Mouse (Mus musculus) CH12.LX (cell line): Measurements from ENCODE around the gene Rnase13. TPM values are rescaled to one million over a fixed set of nuclear protein-coding genes. Genes with fewer than 3 reads are reported as not detected.

Experiments
- DNase-seq: peaks from one replicate; pipeline ENCODE4 v3.0.0-alpha.2; 2013; ENCODE audit errors: extremely low read depth
- H3K27ac ChIP-seq: 2 replicates; pipeline ENCODE4 v1.5.1; 2012; ENCODE audit warnings: low read depth, mild to moderate bottlenecking, control low read depth, moderate library complexity; ENCODE audit not compliant: insufficient read depth
- H3K27me3 ChIP-seq: replicated peaks from 2 replicates; pipeline ENCODE3; 2012; ENCODE audit warnings: inconsistent platforms
- H3K36me3 ChIP-seq, 2 experiments: replicated peaks in 1 of 2; 2 replicates each; pipeline versions ENCODE3 to v1.6.1; 2012; ENCODE audit warnings: inconsistent platforms in 1 of 2, low read length in 1 of 2, mild to moderate bottlenecking in 1 of 2, mixed read lengths in 1 of 2, moderate library complexity in 1 of 2; ENCODE audit not compliant: control insufficient read depth in 1 of 2, insufficient read depth in 1 of 2
- H3K4me1 ChIP-seq, 2 experiments: 2 replicates each; pipeline ENCODE4 v1.6.1; 2012; ENCODE audit warnings: inconsistent platforms in 1 of 2, moderate library complexity in 1 of 2; ENCODE audit not compliant: insufficient read depth in 2 of 2, control insufficient read depth in 1 of 2
- H3K4me2 ChIP-seq: 2 replicates; pipeline ENCODE4 v1.6.1; 2012; ENCODE audit warnings: low read depth, mild to moderate bottlenecking, control low read depth; ENCODE audit not compliant: poor library complexity, insufficient read depth, severe bottlenecking
- H3K4me3 ChIP-seq, 3 experiments: fragments of 150-350 bp in 1 of 3; sonication (generic) in 1 of 3; replicated peaks in 1 of 3; 2 replicates each; pipeline versions ENCODE3 to v1.5.1; 2011 to 2012; ENCODE audit warnings: low read depth in 2 of 3, low read length in 2 of 3, mild to moderate bottlenecking in 2 of 3, moderate library complexity in 2 of 3, control low read depth in 1 of 3, improper control_type of control experiment in 1 of 3, inconsistent platforms in 1 of 3, mixed read lengths in 1 of 3; ENCODE audit not compliant: poor library complexity in 1 of 3
- H3K79me2 ChIP-seq: replicated peaks from 2 replicates; pipeline ENCODE4 v1.6.1; 2012; ENCODE audit warnings: mild to moderate bottlenecking, moderate library complexity; ENCODE audit not compliant: control insufficient read depth, poor library complexity, insufficient read depth, severe bottlenecking; ENCODE audit errors: extremely low read depth
- H3K9ac ChIP-seq: 2 replicates; pipeline ENCODE4 v1.6.1; 2012; ENCODE audit warnings: low read depth, mild to moderate bottlenecking, control low read depth, moderate library complexity; ENCODE audit not compliant: insufficient read depth
- H3K9me3 ChIP-seq: replicated peaks from 2 replicates; pipeline ENCODE3; 2012; ENCODE audit warnings: low read length, inconsistent platforms, mixed read lengths
- CHD1 ChIP-seq: IDR thresholded peaks from 2 replicates; pipeline ENCODE4 v1.6.1; 2012; ENCODE audit warnings: low read depth, low read length, improper control_type of control experiment, inconsistent platforms
- CHD2 ChIP-seq: IDR thresholded peaks from 2 replicates; pipeline ENCODE4 v1.6.1; 2011; ENCODE audit warnings: low read length, improper control_type of control experiment
- CTCF ChIP-seq, 2 experiments: IDR thresholded peaks in 1 of 2; conservative IDR thresholded peaks in 1 of 2; 2 replicates each; pipeline ENCODE4 v1.5.1; 2011 to 2012; ENCODE audit warnings: low read depth in 2 of 2, low read length in 2 of 2, improper control_type of control experiment in 1 of 2, inconsistent platforms in 1 of 2, mild to moderate bottlenecking in 1 of 2, moderate library complexity in 1 of 2
- ELF1 ChIP-seq: IDR thresholded peaks from 2 replicates; pipeline ENCODE4 v1.6.1; 2014; ENCODE audit warnings: low read depth, mild to moderate bottlenecking, inconsistent platforms, low read length, improper control_type of control experiment
- EP300 ChIP-seq: IDR thresholded peaks from 2 replicates; pipeline ENCODE4 v1.6.1; 2011; ENCODE audit warnings: low read length, improper control_type of control experiment
- ETS1 ChIP-seq: conservative IDR thresholded peaks from 2 replicates; pipeline ENCODE4 v1.6.1; 2012; ENCODE audit warnings: low read depth, mild to moderate bottlenecking, inconsistent platforms, low read length, improper control_type of control experiment, moderate library complexity
- GABPA ChIP-seq: IDR thresholded peaks from 2 replicates; pipeline ENCODE4 v1.6.1; 2012; ENCODE audit warnings: low read depth, low read length, improper control_type of control experiment, inconsistent platforms; ENCODE audit not compliant: insufficient replicate concordance
- JUN ChIP-seq: IDR thresholded peaks from 2 replicates; pipeline ENCODE4 v1.6.1; 2011; ENCODE audit warnings: low read depth, mild to moderate bottlenecking, low read length, improper control_type of control experiment, moderate library complexity; ENCODE audit not compliant: insufficient read depth
- JUND ChIP-seq: conservative IDR thresholded peaks from 2 replicates; pipeline ENCODE4 v1.6.1; 2011; ENCODE audit warnings: low read depth, low read length, improper control_type of control experiment
- KAT2A ChIP-seq: IDR thresholded peaks from 2 replicates; pipeline ENCODE4 v1.6.1; 2012; ENCODE audit warnings: low read length, improper control_type of control experiment, inconsistent platforms; ENCODE audit not compliant: insufficient replicate concordance
- MAX ChIP-seq: IDR thresholded peaks from 2 replicates; pipeline ENCODE4 v1.6.1; 2011; ENCODE audit warnings: low read length, improper control_type of control experiment
- MAZ ChIP-seq: IDR thresholded peaks from 2 replicates; pipeline ENCODE4 v1.6.1; 2012; ENCODE audit warnings: low read depth, mild to moderate bottlenecking, inconsistent platforms, low read length, improper control_type of control experiment, moderate library complexity
- MEF2A ChIP-seq: IDR thresholded peaks from 2 replicates; pipeline ENCODE4 v1.6.1; 2014; ENCODE audit warnings: low read depth, mild to moderate bottlenecking, inconsistent platforms, low read length, improper control_type of control experiment, borderline replicate concordance
- NELFE ChIP-seq: IDR thresholded peaks from 2 replicates; pipeline ENCODE4 v1.6.1; 2011; ENCODE audit warnings: low read depth, low read length, improper control_type of control experiment
- NRF1 ChIP-seq: IDR thresholded peaks from 2 replicates; pipeline ENCODE4 v1.6.1; 2014; ENCODE audit warnings: low read depth, mild to moderate bottlenecking, inconsistent platforms, low read length, improper control_type of control experiment, moderate library complexity
- PAX5 ChIP-seq: IDR thresholded peaks from 2 replicates; pipeline ENCODE4 v1.6.1; 2012; ENCODE audit warnings: low read length, inconsistent platforms, mixed read lengths
- POLR2A ChIP-seq: IDR thresholded peaks from 2 replicates; pipeline ENCODE4 v1.6.1; 2011; ENCODE audit warnings: low read depth, mild to moderate bottlenecking, improper control_type of control experiment, low read length
- POLR2AphosphoS2 ChIP-seq: IDR thresholded peaks from 2 replicates; pipeline ENCODE4 v1.6.1; 2011; ENCODE audit warnings: low read depth, low read length, improper control_type of control experiment
- RCOR1 ChIP-seq: conservative IDR thresholded peaks from 2 replicates; pipeline ENCODE4 v1.6.1; 2012; ENCODE audit warnings: low read depth, mild to moderate bottlenecking, inconsistent platforms, low read length, improper control_type of control experiment
- SIN3A ChIP-seq: IDR thresholded peaks from 2 replicates; pipeline ENCODE4 v1.6.1; 2012; ENCODE audit warnings: low read length, improper control_type of control experiment, inconsistent platforms
- SMC3 ChIP-seq: IDR thresholded peaks from 2 replicates; pipeline ENCODE4 v1.6.1; 2011; ENCODE audit warnings: low read depth, low read length, improper control_type of control experiment
- TBP ChIP-seq: conservative IDR thresholded peaks from 2 replicates; pipeline ENCODE4 v1.6.1; 2011; ENCODE audit warnings: low read depth, low read length, improper control_type of control experiment
- UBTF ChIP-seq: IDR thresholded peaks from 2 replicates; pipeline ENCODE4 v1.6.1; 2012; ENCODE audit warnings: low read depth, mild to moderate bottlenecking, inconsistent platforms, low read length, improper control_type of control experiment, moderate library complexity
- USF1 ChIP-seq: IDR thresholded peaks from 2 replicates; pipeline ENCODE4 v1.6.1; 2014; ENCODE audit warnings: low read depth, mild to moderate bottlenecking, inconsistent platforms, low read length, improper control_type of control experiment
- USF2 ChIP-seq: conservative IDR thresholded peaks from 2 replicates; pipeline ENCODE4 v1.6.1; 2011; ENCODE audit warnings: low read depth, low read length, improper control_type of control experiment
- ZC3H11A ChIP-seq: IDR thresholded peaks from 2 replicates; pipeline ENCODE4 v1.6.1; 2012; ENCODE audit warnings: low read depth, mild to moderate bottlenecking, inconsistent platforms, low read length, improper control_type of control experiment
- ZKSCAN1 ChIP-seq: IDR thresholded peaks from 2 replicates; pipeline ENCODE4 v1.6.1; 2012; ENCODE audit warnings: low read depth, inconsistent platforms, low read length, improper control_type of control experiment, borderline replicate concordance
- ZMIZ1 ChIP-seq: IDR thresholded peaks from 2 replicates; pipeline ENCODE4 v1.6.1; 2012; ENCODE audit warnings: low read depth, mild to moderate bottlenecking, inconsistent platforms, low read length, improper control_type of control experiment
- ZNF384 ChIP-seq: IDR thresholded peaks from 2 replicates; pipeline ENCODE4 v1.6.1; 2012; ENCODE audit warnings: low read depth, low read length, improper control_type of control experiment, inconsistent platforms
- dilution Hi-C: fragments of 300-500 bp; cut with MboI; formaldehyde crosslinking; loops from 2 replicates; pipeline ENCODE4 v1.14.3; 2020; ENCODE audit warnings: low sequenced_read_pairs; ENCODE audit not compliant: extremely low pct_unique_long_range_greater_than_20kb, extremely low pct_ligation_motif_present
- in situ Hi-C: fragments of 300-500 bp; cut with MboI; formaldehyde crosslinking; loops from 3 replicates; pipeline ENCODE4 v1.14.3; 2019; ENCODE audit warnings: low sequenced_read_pairs, low pct_ligation_motif_present, low pct_unique_long_range_greater_than_20kb, mixed read lengths
- polyA plus RNA-seq: library from polyadenylated mRNA; unstranded; fragments of >175 nt; gene quantifications from 2 replicates; pipeline ENCODE4 v1.2.1, GENCODE M21; 2012; ENCODE audit warnings: low read depth; ENCODE audit not compliant: insufficient read length
- total RNA-seq, 2 experiments: library from RNA; depleted of rRNA; stranded (reverse); fragments of 300-350 nt in 1 of 2; fragments of >200 nt in 1 of 2; gene quantifications; 2 replicates each; pipeline ENCODE4 v1.2.3; 2012 to 2014

The Rnase13 gene
- total and polyA plus RNA-seq, 3 experiments = not detected

DNA sequence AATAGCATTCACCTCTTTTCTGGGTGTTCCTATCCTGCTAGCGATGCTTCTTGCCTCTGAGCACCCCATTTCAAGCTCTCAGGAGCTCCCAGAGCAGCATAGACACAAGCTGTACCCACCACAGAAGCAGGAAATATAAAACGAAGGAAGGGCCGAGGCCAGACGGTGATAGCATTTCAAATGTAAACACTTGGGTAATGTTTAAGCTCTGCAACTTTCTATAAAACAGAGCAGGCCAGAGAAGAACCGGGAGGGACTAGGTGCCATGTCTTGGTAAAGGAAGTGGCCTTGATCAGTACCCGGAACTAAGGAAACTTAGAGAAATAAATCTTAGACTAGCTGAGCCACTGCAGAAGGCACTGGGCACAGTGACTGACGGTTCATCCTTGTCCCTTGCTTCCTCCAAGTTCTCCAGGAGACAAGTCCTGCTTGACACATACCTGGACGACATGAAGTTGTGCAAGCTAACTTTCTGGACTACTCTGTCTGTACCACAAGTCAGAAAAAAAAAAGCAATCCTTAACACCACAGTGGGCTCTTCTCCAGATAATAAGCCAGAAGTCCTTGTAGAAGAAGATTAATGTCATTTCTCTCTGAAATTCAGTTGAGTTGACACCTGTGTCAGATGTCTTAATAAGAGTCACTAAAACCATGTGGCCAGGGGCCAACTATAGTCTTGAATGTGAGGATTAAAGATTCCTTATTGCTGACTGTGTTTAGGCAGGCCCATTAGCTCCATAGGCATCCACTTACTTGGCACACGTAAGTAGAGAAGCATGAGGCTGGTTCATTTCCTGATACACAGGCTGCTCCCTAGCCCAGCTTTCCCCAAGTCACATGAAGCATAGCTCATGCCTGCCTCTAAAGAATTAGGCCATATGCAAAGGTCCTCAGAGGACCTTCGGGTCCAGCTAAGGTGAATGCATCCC is 9.8 kb upstream of the Rnase13 start:
- peaks cover 10% of the 10 kb centered on the region for H3K9me3 ChIP-seq
- in situ Hi-C loops = no loop called here
- H3K27ac ChIP-seq = no peak overlapping the region
- TF ChIP-seq ETS1 = no peak
- no peak for TF ChIP-seq CHD1
- no peak for TF ChIP-seq TBP
- TF ChIP-seq KAT2A = no peak
- no peak for TF ChIP-seq NELFE
- no peak for TF ChIP-seq MAZ
- TF ChIP-seq CHD2 = no peak
- TF ChIP-seq ZC3H11A = no peak
- no peak for TF ChIP-seq JUN
- TF ChIP-seq JUND = no peak
- TF ChIP-seq SIN3A = no peak
- no peak for TF ChIP-seq ZKSCAN1
- no peak for TF ChIP-seq POLR2AphosphoS2
- TF ChIP-seq ELF1 = no peak
- TF ChIP-seq RCOR1 = no peak
- TF ChIP-seq PAX5 = no peak
- no peak for TF ChIP-seq POLR2A
- TF ChIP-seq USF2 = no peak
- H3K9ac ChIP-seq = no peak overlapping the region
- H3K4me3 ChIP-seq = no peak overlapping the region
- no peak for DNase-seq
- no peak overlapping the region for H3K4me2 ChIP-seq
- H3K36me3 ChIP-seq = no peaks in the 10 kb centered on the region
- no peaks in the 10 kb centered on the region for H3K79me2 ChIP-seq
- no peaks in the 10 kb centered on the region for H3K27me3 ChIP-seq
- dilution Hi-C loops = no loop called here
- peaks cover 0 to 8% of the 10 kb centered on the region in 2 experiments; a peak in 2 of 4 replicates for H3K4me1 ChIP-seq

DNA sequence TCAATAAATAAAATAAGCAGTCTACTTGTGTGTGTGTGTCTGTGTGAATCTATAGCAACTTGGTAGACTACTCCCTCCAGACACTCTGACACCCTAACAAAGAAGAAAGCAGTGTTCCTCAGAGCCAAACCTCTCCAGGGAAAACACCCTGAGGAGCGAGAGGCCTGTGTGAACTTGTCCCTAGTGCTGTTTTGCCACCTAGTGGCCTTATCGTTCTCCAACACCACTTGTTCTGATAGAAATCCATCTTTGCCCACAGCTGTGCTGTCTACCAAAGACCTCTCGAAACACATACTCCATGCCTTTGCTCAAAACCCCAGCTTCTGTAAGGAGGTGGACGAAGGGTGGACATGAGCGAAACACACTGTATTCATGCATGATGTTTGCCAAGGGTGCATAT is 8.3 kb upstream of the Rnase13 start:
- no peak overlapping the region for H3K4me3 ChIP-seq
- H3K4me1 ChIP-seq = peaks cover 0 to 4% of the 10 kb centered on the region in 2 experiments; a peak in 1 of 4 replicates
- DNase-seq = peak; percentile 72
- peaks cover 6% of the 10 kb centered on the region for H3K9me3 ChIP-seq
- dilution Hi-C loops (no loop called here), in situ Hi-C loops (no loop called here)
- H3K79me2 ChIP-seq = no peaks in the 10 kb centered on the region
- H3K9ac ChIP-seq = no peak overlapping the region
- H3K36me3 ChIP-seq = no peaks in the 10 kb centered on the region
- no peaks in the 10 kb centered on the region for H3K27me3 ChIP-seq
- H3K27ac ChIP-seq = no peak overlapping the region
- H3K4me2 ChIP-seq = no peak overlapping the region
- TF ChIP-seq USF1 (no peak), UBTF (no peak), ZNF384 (0 out of 2 replicates have a peak, but pooled peaks have one; percentile 27), JUND (no peak), CTCF (conservative IDR thresholded peaks at IDR 0.05 in 1 of 2, IDR thresholded peaks at IDR 0.05 in 1 of 2; ENCODE audit: low read depth in 2 of 2, low read length in 2 of 2) (peak; percentile 56 to 93), CHD1 (no peak), TBP (no peak), JUN (no peak), MAZ (no peak), EP300 (no peak), MEF2A (no peak), ZMIZ1 (no peak), KAT2A (no peak), SIN3A (no peak), NRF1 (no peak), ELF1 (no peak), SMC3 (peak; percentile 87), ETS1 (no peak), ZC3H11A (peak; percentile 35; the same call in 1 of the 2 replicates), GABPA (no peak), MAX (no peak), NELFE (no peak), RCOR1 (no peak), PAX5 (no peak)
